Mouse (Mus musculus) bone marrow macrophage, adult 2 months (primary cell): ENCODE measurements around the gene Ralgapa1.

Experiments
- CTCF ChIP-seq: IDR thresholded peaks from 2 replicates; pipeline ENCODE4 v1.5.1; 2012; ENCODE audit warnings: low read depth, mild to moderate bottlenecking, low read length, moderate library complexity
- POLR2A ChIP-seq: IDR thresholded peaks from 2 replicates; pipeline ENCODE4 v1.6.1; 2012; ENCODE audit warnings: mild to moderate bottlenecking, low read depth, low read length, borderline replicate concordance

DNA sequence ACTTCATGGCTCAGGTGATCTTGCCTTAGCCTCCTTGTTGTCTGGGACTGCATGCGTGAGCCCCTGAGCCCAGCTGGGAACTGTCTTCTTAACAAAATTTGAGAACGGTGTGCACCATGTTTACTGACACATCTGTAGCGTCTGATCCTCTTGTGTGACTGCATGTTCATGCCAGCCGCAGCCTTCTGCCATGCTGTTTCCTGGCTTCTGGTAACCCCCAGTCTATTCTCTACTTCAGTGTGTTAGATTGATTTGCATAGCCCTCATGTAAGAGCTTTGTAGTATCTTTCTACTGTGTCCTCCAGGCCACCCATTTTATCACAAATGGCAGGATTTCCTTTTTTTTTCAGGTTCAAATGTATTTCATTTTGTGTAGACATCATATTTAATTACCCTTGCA, 26.9 kb upstream of the Ralgapa1 start:
- TF ChIP-seq CTCF (no peak), POLR2A (no peak)
